2 mouse cellular contexts compared by ENCODE assay signal in the genomic region with DNA sequence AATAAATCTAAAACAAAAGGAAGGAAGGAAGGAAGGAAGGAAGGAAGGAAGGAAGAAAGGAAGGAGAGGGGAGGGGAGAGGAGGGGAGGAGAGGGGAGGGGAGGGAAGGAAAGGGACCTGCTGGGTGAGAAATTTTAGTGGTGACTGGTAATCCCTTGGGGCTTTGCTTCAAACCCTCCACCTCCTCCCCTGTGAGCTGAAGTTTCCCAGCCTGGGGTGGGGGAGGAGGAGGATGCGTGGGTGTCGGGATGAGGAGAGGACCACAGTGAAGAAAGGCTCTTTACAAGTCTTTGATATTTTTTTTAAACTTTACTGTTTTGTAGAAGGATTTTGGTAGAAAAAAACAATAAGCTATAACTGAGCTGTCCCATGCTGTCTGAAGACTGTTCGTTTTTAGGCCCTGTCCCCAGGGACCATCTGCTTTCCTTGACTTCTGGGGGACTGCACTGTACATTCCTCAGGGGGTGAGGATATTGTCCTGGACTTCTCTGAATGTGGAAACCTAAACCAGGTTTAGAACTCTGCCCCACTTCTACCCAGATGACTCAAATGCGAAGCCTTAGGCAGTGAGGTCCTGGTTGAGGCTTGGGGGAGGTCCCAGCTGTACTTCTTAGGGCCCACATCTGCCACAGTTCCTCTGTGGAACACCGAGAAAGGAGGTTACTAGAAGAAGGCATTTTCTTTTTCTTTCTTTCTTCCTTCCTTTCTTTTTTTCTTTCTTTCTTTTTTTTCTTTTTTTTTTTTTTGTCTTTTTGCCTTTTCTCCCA.
TF ChIP-seq lines count a peak whose summit lies in the region.

No protein-coding gene starts in this region.

TF ChIP-seq in CH12.LX, 34 proteins besides CTCF, POLR2A, EP300 and RAD21:
- TF ChIP-seq IRF4 (IDR thresholded peaks at IDR 0.05; ENCODE audit: low read depth, low read length) = peak; percentile 93
- TF ChIP-seq NELFE (IDR thresholded peaks at IDR 0.05; ENCODE audit: low read depth, low read length) = peak; percentile 30; the same call in 1 of the 2 replicates
- TF ChIP-seq ZNF384 (IDR thresholded peaks at IDR 0.05; ENCODE audit: low read depth, low read length) = peak; percentile 37; the same call in 1 of the 2 replicates
- TF ChIP-seq ETS1 (conservative IDR thresholded peaks at IDR 0.05; ENCODE audit: low read depth, low read length) = peak; percentile 62
- TF ChIP-seq TCF12 (IDR thresholded peaks at IDR 0.05; ENCODE audit: low read depth, low read length) = peak; percentile 76
- peak; percentile 57; the same call in 1 of the 2 replicates for TF ChIP-seq JUND (conservative IDR thresholded peaks at IDR 0.05; ENCODE audit: low read depth, low read length)
- TF ChIP-seq JUN (IDR thresholded peaks at IDR 0.05; ENCODE audit: insufficient read depth, low read depth, low read length) = peak; percentile 27; the same call in 1 of the 2 replicates
- TF ChIP-seq GABPA (IDR thresholded peaks at IDR 0.05; ENCODE audit: insufficient replicate concordance, low read depth, low read length) = no peak
- TF ChIP-seq BHLHE40 (IDR thresholded peaks at IDR 0.05; ENCODE audit: low read depth, low read length) = peak; percentile 19; the same call in 1 of the 2 replicates
- TF ChIP-seq MAZ (IDR thresholded peaks at IDR 0.05; ENCODE audit: low read depth, low read length) = peak; percentile 27; the same call in 1 of the 2 replicates
- no peak for TF ChIP-seq ZMIZ1 (IDR thresholded peaks at IDR 0.05; ENCODE audit: low read depth, low read length)
- no peak for TF ChIP-seq HCFC1 (IDR thresholded peaks at IDR 0.05; ENCODE audit: low read depth, low read length)
- TF ChIP-seq CHD2 (IDR thresholded peaks at IDR 0.05; ENCODE audit: low read length) = peak; percentile 66; the same call in 1 of the 2 replicates
TF ChIP-seq in CH12.LX: peak in this region for 10.

TF ChIP-seq in myocyte, 11 proteins besides CTCF, POLR2A, EP300 and RAD21:
- no peak for TF ChIP-seq CEBPB (IDR thresholded peaks at IDR 0.05; ENCODE audit: insufficient read depth, poor library complexity, severe bottlenecking)
- TF ChIP-seq SRF (IDR thresholded peaks at IDR 0.05; ENCODE audit: control insufficient read depth, insufficient read length, low read depth) = no peak
- no peak for TF ChIP-seq REST (IDR thresholded peaks at IDR 0.05; ENCODE audit: insufficient read depth, insufficient read length)
- no peak for TF ChIP-seq TCF12 (IDR thresholded peaks at IDR 0.05; ENCODE audit: insufficient read depth, poor library complexity, severe bottlenecking)
- TF ChIP-seq POLR2AphosphoS2 (IDR thresholded peaks at IDR 0.05; ENCODE audit: insufficient read length, low read depth) = no peak
- no peak for TF ChIP-seq MYOG (IDR thresholded peaks at IDR 0.05; ENCODE audit: control insufficient read depth in 1 of 3, insufficient read depth in 1 of 3, insufficient read length in 2 of 3, low read depth in 2 of 3)
- TF ChIP-seq E2F4 (IDR thresholded peaks at IDR 0.05; ENCODE audit: insufficient read depth) = no peak
- TF ChIP-seq TCF3 (IDR thresholded peaks at IDR 0.05; ENCODE audit: insufficient read length, low read depth) = no peak
- TF ChIP-seq USF1 (IDR thresholded peaks at IDR 0.05; ENCODE audit: low read depth) = no peak
- no peak for TF ChIP-seq MAX (IDR thresholded peaks at IDR 0.05; ENCODE audit: low read depth)
- no peak for TF ChIP-seq MYOD1 (IDR thresholded peaks at IDR 0.05; ENCODE audit: control insufficient read depth in 1 of 3, insufficient read length in 2 of 3, low read depth in 2 of 3)
